Mouse (Mus musculus): ENCODE measurements at regions not wholly inside any gene's neighbourhood (a gene's known extent, or its start where the extent isn't known, plus 50 kb on each side); places are given as distances from the start of the nearest gene placed in this dataset.

- Histone ChIP-seq H3K4me3 (ENCODE audit: low read depth, low read length) (no peak overlapping the region), H3K9ac (ENCODE audit: low read length) (no peak overlapping the region), H3K36me3 (ENCODE audit: control insufficient read depth, insufficient read depth, low read length) (no peaks in the 10 kb centered on the region), H3K27me3 (ENCODE audit: control insufficient read depth, insufficient read depth, low read length) (no peaks in the 10 kb centered on the region), H3K9me3 (ENCODE audit: control insufficient read depth, low read length) (no peaks in the 10 kb centered on the region), H3K4me2 (replicated peaks; ENCODE audit: low read depth) (no peak overlapping the region), H3K4me1 (replicated peaks; ENCODE audit: control insufficient read depth, insufficient read depth) (no peaks in the 10 kb centered on the region), H3K27ac (replicated peaks) (no peak overlapping the region)
- DNase-seq (ENCODE audit: low spot score) (no peak), ATAC-seq (ENCODE audit: low FRiP score, low TSS enrichment) (no peak)
- TF ChIP-seq CTCF (IDR thresholded peaks at IDR 0.05; ENCODE audit: low read depth) (no peak), EP300 (optimal IDR thresholded peaks at IDR 0.05) (no peak)
- WGBS = 81% methylated on average over 3 of the region's 3 CpGs
Measured at GRCm38 (mm10) chr3:42211420-42211819, 469.0 kb downstream of the D3Ertd751e start.

GRCm38 (mm10) chr3:42212456-42212855, 470.0 kb downstream of the D3Ertd751e start:
- DNase-seq (ENCODE audit: low spot score) (no peak), ATAC-seq (ENCODE audit: low FRiP score, low TSS enrichment) (no peak)
- no peaks in the 10 kb centered on the region for H3K27me3 ChIP-seq (ENCODE audit: control insufficient read depth, insufficient read depth, low read length)
- TF ChIP-seq CTCF (IDR thresholded peaks at IDR 0.05; ENCODE audit: low read depth) (no peak), EP300 (optimal IDR thresholded peaks at IDR 0.05) (no peak)
- H3K4me2 ChIP-seq (replicated peaks; ENCODE audit: low read depth) = no peak overlapping the region
- H3K36me3 ChIP-seq (ENCODE audit: control insufficient read depth, insufficient read depth, low read length) = no peaks in the 10 kb centered on the region
- H3K4me3 ChIP-seq (ENCODE audit: low read depth, low read length) = no peak overlapping the region
- no peak overlapping the region for H3K27ac ChIP-seq (replicated peaks)
- no peak overlapping the region for H3K9ac ChIP-seq (ENCODE audit: low read length)
- no peaks in the 10 kb centered on the region for H3K4me1 ChIP-seq (replicated peaks; ENCODE audit: control insufficient read depth, insufficient read depth)
- H3K9me3 ChIP-seq (ENCODE audit: control insufficient read depth, low read length) = no peaks in the 10 kb centered on the region
- 72% methylated on average over 5 of the region's 5 CpGs for WGBS

DNA sequence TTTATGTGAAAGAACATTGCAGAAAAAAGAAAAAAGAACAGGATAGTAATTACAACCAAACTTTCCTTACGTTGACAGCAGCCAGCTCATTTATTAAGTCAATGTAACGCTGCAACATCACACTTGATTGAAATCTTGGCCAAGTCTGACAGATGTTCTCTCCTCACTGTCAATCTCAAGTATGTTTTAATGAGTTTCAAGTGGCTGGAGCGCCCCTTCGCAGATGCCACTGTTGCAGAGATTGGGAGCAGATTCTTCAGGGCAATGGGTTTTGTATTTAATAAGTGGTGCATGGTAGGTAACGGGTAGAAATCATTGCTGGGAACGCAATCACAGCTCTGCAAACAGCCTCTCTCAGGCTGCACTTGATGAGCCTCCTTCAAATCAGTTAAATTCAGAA, 470.8 kb downstream of the D3Ertd751e start:
- no peaks in the 10 kb centered on the region for H3K27me3 ChIP-seq (ENCODE audit: control insufficient read depth, insufficient read depth, low read length)
- no peak overlapping the region for H3K27ac ChIP-seq (replicated peaks)
- H3K9ac ChIP-seq (ENCODE audit: low read length) = no peak overlapping the region
- H3K36me3 ChIP-seq (ENCODE audit: control insufficient read depth, insufficient read depth, low read length) = no peaks in the 10 kb centered on the region
- no peak overlapping the region for H3K4me2 ChIP-seq (replicated peaks; ENCODE audit: low read depth)
- ATAC-seq (ENCODE audit: low FRiP score, low TSS enrichment) (no peak), DNase-seq (ENCODE audit: low spot score) (no peak)
- no peaks in the 10 kb centered on the region for H3K9me3 ChIP-seq (ENCODE audit: control insufficient read depth, low read length)
- H3K4me3 ChIP-seq (ENCODE audit: low read depth, low read length) = no peak overlapping the region
- no peaks in the 10 kb centered on the region for H3K4me1 ChIP-seq (replicated peaks; ENCODE audit: control insufficient read depth, insufficient read depth)
- 83% methylated on average over 6 of the region's 6 CpGs for WGBS
- TF ChIP-seq CTCF (IDR thresholded peaks at IDR 0.05; ENCODE audit: low read depth) (no peak), EP300 (optimal IDR thresholded peaks at IDR 0.05) (no peak)

DNA sequence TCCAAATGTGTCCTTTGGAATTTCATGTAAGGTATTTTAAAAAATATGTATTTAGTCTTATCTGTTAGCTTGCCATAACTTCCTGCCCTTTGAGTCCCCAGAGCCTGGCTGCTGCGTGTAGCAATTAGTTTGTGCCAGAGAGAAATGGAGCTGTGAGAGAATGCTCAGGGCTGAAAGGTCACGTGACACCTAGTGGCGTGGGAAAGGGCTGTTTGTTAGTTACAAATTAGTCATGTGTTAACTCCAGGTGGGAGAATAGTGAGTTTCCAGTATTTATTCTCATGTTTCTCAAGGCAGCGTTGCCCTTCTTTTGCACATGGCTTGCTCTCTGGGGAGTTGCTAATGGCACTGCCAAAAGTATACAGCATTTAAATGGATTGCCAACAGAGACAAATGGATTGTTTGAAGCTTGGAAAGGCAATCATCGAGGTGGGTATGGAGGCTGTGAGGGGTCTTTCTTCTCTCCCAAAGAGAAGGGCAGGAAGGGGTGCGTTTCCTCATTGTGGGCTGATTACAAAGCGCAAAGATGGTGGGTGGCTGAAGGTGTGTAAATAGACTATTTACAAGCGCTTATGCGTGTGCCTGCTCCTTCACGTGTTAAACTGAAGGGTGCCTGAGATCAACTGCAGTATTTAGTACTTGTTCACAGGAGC, 472.3 kb downstream of the D3Ertd751e start:
- Histone ChIP-seq H3K4me3 (ENCODE audit: low read depth, low read length) (no peak overlapping the region), H3K4me2 (replicated peaks; ENCODE audit: low read depth) (no peak overlapping the region), H3K27me3 (ENCODE audit: control insufficient read depth, insufficient read depth, low read length) (no peaks in the 10 kb centered on the region), H3K27ac (replicated peaks) (no peak overlapping the region), H3K9me3 (ENCODE audit: control insufficient read depth, low read length) (no peaks in the 10 kb centered on the region), H3K4me1 (replicated peaks; ENCODE audit: control insufficient read depth, insufficient read depth) (no peaks in the 10 kb centered on the region), H3K36me3 (ENCODE audit: control insufficient read depth, insufficient read depth, low read length) (no peaks in the 10 kb centered on the region), H3K9ac (ENCODE audit: low read length) (no peak overlapping the region)
- TF ChIP-seq CTCF (IDR thresholded peaks at IDR 0.05; ENCODE audit: low read depth) = no peak
- no peak for TF ChIP-seq EP300 (optimal IDR thresholded peaks at IDR 0.05)
- WGBS = 30% methylated on average over 10 of the region's 10 CpGs
- no peak for DNase-seq (ENCODE audit: low spot score)
- no peak for ATAC-seq (ENCODE audit: low FRiP score, low TSS enrichment)

DNA sequence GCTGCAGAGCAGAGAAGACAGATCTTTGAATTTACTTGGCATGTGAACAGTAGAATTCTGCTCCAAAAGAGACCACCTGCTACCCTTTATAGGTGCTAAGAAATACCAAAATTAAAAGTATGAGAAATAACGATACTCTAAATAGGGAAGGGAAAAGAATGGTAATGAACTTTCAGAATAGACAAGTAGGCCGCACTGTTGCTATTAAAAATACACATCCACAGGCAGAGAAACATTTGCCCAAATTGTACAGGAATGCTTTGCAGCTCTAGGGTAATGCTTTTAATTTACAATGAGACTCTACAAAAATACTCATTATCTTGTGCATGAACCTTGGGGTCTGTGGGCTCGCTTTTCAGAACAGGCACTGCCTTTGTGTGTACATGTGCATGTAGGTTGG, 476.3 kb downstream of the D3Ertd751e start:
- H3K27me3 ChIP-seq (ENCODE audit: control insufficient read depth, insufficient read depth, low read length) = no peaks in the 10 kb centered on the region
- WGBS = 90% methylated on average over 3 of the region's 3 CpGs
- H3K9me3 ChIP-seq (ENCODE audit: control insufficient read depth, low read length) = no peaks in the 10 kb centered on the region
- H3K4me3 ChIP-seq (ENCODE audit: low read depth, low read length) = no peak overlapping the region
- H3K4me1 ChIP-seq (replicated peaks; ENCODE audit: control insufficient read depth, insufficient read depth) = no peaks in the 10 kb centered on the region
- no peak for DNase-seq (ENCODE audit: low spot score)
- H3K36me3 ChIP-seq (ENCODE audit: control insufficient read depth, insufficient read depth, low read length) = no peaks in the 10 kb centered on the region
- H3K9ac ChIP-seq (ENCODE audit: low read length) = no peak overlapping the region
- TF ChIP-seq EP300 (optimal IDR thresholded peaks at IDR 0.05) (no peak), CTCF (IDR thresholded peaks at IDR 0.05; ENCODE audit: low read depth) (no peak)
- ATAC-seq (ENCODE audit: low FRiP score, low TSS enrichment) = no peak
- no peak overlapping the region for H3K27ac ChIP-seq (replicated peaks)
- no peak overlapping the region for H3K4me2 ChIP-seq (replicated peaks; ENCODE audit: low read depth)

- Histone ChIP-seq H3K4me2 (replicated peaks; ENCODE audit: low read depth) (no peak overlapping the region), H3K27ac (replicated peaks) (no peak overlapping the region), H3K36me3 (ENCODE audit: control insufficient read depth, insufficient read depth, low read length) (no peaks in the 10 kb centered on the region), H3K4me1 (replicated peaks; ENCODE audit: control insufficient read depth, insufficient read depth) (no peaks in the 10 kb centered on the region), H3K4me3 (ENCODE audit: low read depth, low read length) (no peak overlapping the region), H3K27me3 (ENCODE audit: control insufficient read depth, insufficient read depth, low read length) (no peaks in the 10 kb centered on the region), H3K9ac (ENCODE audit: low read length) (no peak overlapping the region), H3K9me3 (ENCODE audit: control insufficient read depth, low read length) (no peaks in the 10 kb centered on the region)
- TF ChIP-seq CTCF (IDR thresholded peaks at IDR 0.05; ENCODE audit: low read depth) = no peak
- TF ChIP-seq EP300 (optimal IDR thresholded peaks at IDR 0.05) = no peak
- DNase-seq (ENCODE audit: low spot score) (no peak), ATAC-seq (ENCODE audit: low FRiP score, low TSS enrichment) (no peak)
- 63% methylated on average over 4 of the region's 4 CpGs for WGBS
Measured at GRCm38 (mm10) chr3:42227679-42228398, 485.4 kb downstream of the D3Ertd751e start.
